Mouse (Mus musculus): ENCODE results near the gene Gm20449.
"Not testable (repeated sequence)": the region's sequence is repeated elsewhere in the genome, so short reads cannot be mapped to it uniquely, and the experiment has no call there.

Gene Gm20449

GRCm38 (mm10) chr7:41499389-41500049 lies at the start of gene Gm20449, which contains the start of gene AW146154:
Gm20449 (minus strand) TSS chr7:41499417.
AW146154 (minus strand) TSS chr7:41499890.
- DNase-seq: peak; percentile 98 to 99

GRCm38 (mm10) chr7:41512672-41513071 lies 13.5 kb upstream of the Gm20449 start:
- no peak for DNase-seq

- DNase-seq: no peak
Measured at GRCm38 (mm10) chr7:41512207-41512606, 13.0 kb upstream of the Gm20449 start.

GRCm38 (mm10) chr7:41502402-41502801 lies 3.2 kb upstream of the Gm20449 start:
- no peak for DNase-seq

- peak; percentile 40 to 59 for DNase-seq
Measured at GRCm38 (mm10) chr7:41500151-41500934, 1.1 kb upstream of the Gm20449 start.

DNA sequence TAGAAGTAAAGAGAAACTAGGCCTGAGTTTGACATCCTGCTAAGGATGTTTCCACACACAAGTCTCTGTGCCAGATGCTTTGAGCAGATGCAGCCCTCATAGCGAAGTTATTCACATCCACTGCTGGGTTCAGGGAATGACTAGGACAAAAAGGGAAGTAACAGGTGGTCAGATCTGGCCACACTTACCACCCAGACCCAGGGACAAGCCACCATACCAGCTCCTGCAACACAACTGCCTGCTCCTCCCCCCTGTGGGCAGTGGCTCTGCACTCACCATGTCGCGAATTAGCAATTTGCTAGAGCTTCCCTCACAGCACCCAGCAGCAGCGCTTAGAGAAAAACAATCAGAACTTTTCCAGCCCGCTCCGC lies 214 bp downstream of the Gm20449 start:
- not testable (repeated sequence) for DNase-seq

DNA sequence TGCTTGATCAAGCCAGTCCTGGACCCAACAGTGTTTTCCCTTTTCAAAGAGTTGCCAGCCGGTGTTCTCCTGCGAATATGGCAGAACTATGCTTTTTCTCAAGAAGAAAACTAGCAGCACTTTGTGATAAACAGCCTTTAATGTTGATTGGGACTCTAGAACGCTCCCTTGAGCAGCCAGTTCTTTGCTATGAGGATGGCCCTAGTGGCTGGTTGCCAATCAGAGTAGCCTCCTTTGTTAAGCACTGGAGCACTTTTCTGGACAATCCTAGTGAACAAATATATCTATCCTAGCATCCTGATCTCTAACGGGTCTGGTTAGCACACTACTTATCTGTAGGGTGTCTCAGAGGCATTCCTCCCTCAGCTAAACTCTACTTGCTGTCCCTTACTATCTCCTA lies 753 bp downstream of the Gm20449 start:
- peak; percentile 12 to 19 for DNase-seq

- DNase-seq: no peak
Measured at GRCm38 (mm10) chr7:41497871-41498270, 1.3 kb downstream of the Gm20449 start.

DNA sequence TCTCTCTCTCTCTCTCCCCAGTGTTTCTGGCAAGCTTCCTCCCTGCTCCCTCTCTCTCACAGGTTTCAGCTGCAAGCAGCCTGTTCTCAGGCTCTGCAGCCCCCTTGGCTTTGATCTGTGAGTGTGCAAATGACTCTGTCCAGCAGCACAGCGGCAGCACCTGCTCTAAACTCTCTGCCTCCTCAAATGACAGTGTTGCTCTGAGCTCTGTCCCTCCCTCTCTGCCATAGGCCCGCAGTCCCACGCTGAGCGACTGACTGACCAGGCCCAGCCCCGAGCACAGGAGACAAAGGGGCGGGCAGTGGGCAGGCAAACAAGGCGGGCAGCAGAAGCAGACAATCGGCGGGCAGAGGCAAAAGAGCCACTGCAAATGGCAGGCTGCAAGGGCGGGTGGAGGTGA lies 47.4 kb downstream of the Gm20449 start:
- DNase-seq: no peak

DNA sequence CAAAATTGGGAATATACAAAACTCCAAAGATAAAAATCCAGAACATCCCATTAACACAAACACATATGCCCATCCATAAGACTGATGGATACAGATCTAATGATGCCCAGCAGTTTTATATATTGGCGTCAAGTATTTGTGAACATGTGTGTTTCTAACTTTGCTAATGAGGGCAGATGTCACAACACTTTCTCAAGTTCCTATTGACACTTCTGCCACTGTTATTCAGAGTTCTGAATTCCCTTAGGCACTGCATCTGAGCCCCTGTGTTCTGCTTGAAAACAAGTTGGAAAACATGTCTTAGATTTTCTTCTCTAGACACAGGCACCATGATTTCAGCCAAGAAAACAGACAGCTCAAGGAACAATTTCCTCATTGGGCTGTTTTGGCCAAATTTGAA lies 50.6 kb downstream of the Gm20449 start, which contains the start of gene Vmn2r57:
Vmn2r57 (minus strand) TSS at position 101 of the 400 bp plus-strand sequence.
- DNase-seq: not testable (repeated sequence)

DNA sequence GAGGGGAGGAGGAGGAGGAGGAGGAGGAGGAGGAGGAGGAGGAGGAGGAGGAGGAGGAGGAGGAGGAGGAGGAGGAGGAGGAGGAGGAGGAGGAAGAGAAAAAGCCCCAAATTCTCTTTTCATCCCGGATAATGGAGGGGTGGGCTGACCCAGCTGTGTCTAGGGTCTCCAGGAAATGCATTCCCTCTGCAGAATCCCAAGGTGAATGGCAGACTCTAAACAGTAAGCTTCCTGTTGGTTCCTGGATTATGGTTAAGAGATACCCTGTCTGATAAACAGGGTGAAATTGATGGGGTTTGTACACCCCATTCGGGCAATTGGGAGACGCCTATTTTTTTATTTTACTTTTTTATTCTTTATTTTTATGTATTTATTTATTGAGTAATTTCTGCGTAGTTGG lies 105.1 kb downstream of the Gm20449 start:
- no peak for DNase-seq

GRCm38 (mm10) chr7:41393048-41393971 lies 105.9 kb downstream of the Gm20449 start, which contains the start of gene AI987944:
AI987944 (minus strand) TSS chr7:41393379.
- DNase-seq: peak; percentile 73 to 75
